Mouse (Mus musculus) stomach, embryonic 15.5 days (tissue): ENCODE data around the gene Thap12. TPM values are rescaled to one million over a fixed set of nuclear protein-coding genes. Genes with fewer than 3 reads are reported as not detected.

Source experiments
- ATAC-seq: fragments of 200-750 bp; cut with Nextera tagmentation; 2 replicates; pipeline ENCODE4 v1.8.0; 2017; ENCODE audit warnings: low read depth, moderate number of reproducible peaks, moderate TSS enrichment; ENCODE audit not compliant: insufficient read depth, low FRiP score
- H3K27ac ChIP-seq: fragments of 300-500 bp; sonication (generic); 2 replicates; pipeline ENCODE4 v1.5.1; 2015; ENCODE audit warnings: mild to moderate bottlenecking, inconsistent platforms
- H3K27me3 ChIP-seq: fragments of 300-500 bp; sonication (generic); replicated peaks from 2 replicates; pipeline ENCODE4 v1.6.1; 2015; ENCODE audit warnings: inconsistent platforms
- H3K36me3 ChIP-seq: fragments of 300-500 bp; sonication (generic); 2 replicates; pipeline ENCODE4 v1.6.1; 2015; ENCODE audit warnings: inconsistent platforms
- H3K4me1 ChIP-seq: fragments of 300-500 bp; sonication (generic); 2 replicates; pipeline ENCODE4 v1.6.1; 2015; ENCODE audit warnings: inconsistent platforms
- H3K4me2 ChIP-seq: fragments of 300-500 bp; sonication (generic); 2 replicates; pipeline ENCODE4 v1.6.1; 2015; ENCODE audit warnings: mild to moderate bottlenecking, inconsistent platforms
- H3K4me3 ChIP-seq: fragments of 300-500 bp; sonication (generic); replicated peaks from 2 replicates; pipeline ENCODE4 v1.5.1; 2015; ENCODE audit warnings: inconsistent platforms
- H3K9ac ChIP-seq: fragments of 300-500 bp; sonication (generic); 2 replicates; pipeline ENCODE4 v1.6.1; 2015; ENCODE audit warnings: inconsistent platforms
- H3K9me3 ChIP-seq: fragments of 300-500 bp; sonication (generic); 2 replicates; pipeline ENCODE4 v1.6.1; 2016; ENCODE audit warnings: inconsistent platforms
- WGBS: fragments of 180-500 bp; shearing (Covaris S2); methylation state at CpG from one replicate; pipeline ENCODE4 v1.1.7; 2015; 5-methylcytosine and 5-hydroxymethylcytosine counted together
- polyA plus RNA-seq: library from polyadenylated mRNA; unstranded; fragments of >200 nt; fragmentation: Nextera tagmentation; extraction: Ambion mirVana; gene quantifications from 2 replicates; pipeline ENCODE4 v1.2.1, GENCODE M21; 2015

Thap12 gene
- polyA plus RNA-seq, 1 experiment from 2014 or later, result 47.2 TPM

- Histone ChIP-seq H3K4me3 (no peak overlapping the region), H3K9me3 (no peaks in the 10 kb centered on the region), H3K36me3 (no peaks in the 10 kb centered on the region), H3K27me3 (no peaks in the 10 kb centered on the region), H3K27ac (no peak overlapping the region), H3K9ac (no peak overlapping the region), H3K4me2 (no peak overlapping the region), H3K4me1 (peaks cover 5% of the 10 kb centered on the region; the same call in 1 of the 2 replicates)
- WGBS, result 76% methylated on average over 2 of the region's 2 CpGs
- ATAC-seq, result no peak
Observed at GRCm38 (mm10) chr7:98677511-98677910, 25.4 kb upstream of the Thap12 start.

DNA sequence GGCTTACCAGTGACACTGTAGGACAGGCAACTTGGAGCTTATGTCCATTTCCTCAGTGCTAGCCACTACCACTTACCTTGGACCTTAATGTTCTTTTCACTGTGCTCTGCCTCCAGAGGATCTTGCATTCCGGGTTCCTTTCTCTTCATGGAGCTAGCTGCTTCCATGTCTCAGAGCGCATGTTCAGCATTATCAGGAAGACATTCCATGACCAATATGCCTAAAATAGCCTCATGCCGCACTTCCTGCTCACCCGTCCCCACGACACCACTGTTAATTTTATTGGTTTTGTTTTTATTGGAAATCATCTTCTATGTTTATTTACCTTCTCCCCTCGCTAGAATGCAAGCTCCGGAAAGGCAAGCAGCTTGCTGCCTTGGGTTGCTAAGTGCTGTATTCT lies 24.5 kb upstream of the Thap12 start:
- WGBS, result 49% methylated on average over 7 of the region's 7 CpGs
- ATAC-seq, result no peak
- no peaks in the 10 kb centered on the region for H3K9me3 ChIP-seq
- no peaks in the 10 kb centered on the region for H3K4me1 ChIP-seq
- H3K4me2 ChIP-seq, result no peak overlapping the region
- no peaks in the 10 kb centered on the region for H3K27me3 ChIP-seq
- no peak overlapping the region for H3K27ac ChIP-seq
- H3K36me3 ChIP-seq, result no peaks in the 10 kb centered on the region
- H3K9ac ChIP-seq, result no peak overlapping the region
- no peak overlapping the region for H3K4me3 ChIP-seq

DNA sequence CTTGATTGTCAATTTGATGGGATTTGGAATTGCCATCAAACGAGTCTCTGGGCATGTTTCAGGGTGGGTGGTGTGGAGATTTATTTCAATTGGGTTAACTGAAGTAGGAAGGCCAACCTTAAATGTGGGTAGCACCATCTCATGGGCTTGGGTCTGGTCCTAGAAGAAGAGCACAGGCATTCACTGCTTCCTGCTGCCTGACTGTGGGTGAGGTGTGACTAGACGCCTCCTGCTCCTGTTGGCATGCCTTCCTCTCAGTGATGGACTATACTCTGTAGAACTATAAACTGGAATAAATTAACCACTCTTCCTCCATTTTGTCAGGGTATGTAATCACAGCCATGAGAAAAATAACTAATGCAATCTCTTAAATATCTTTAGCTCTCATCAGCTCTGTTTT lies 22.2 kb upstream of the Thap12 start:
- no peak for ATAC-seq
- 68% methylated on average over 2 of the region's 2 CpGs for WGBS

DNA sequence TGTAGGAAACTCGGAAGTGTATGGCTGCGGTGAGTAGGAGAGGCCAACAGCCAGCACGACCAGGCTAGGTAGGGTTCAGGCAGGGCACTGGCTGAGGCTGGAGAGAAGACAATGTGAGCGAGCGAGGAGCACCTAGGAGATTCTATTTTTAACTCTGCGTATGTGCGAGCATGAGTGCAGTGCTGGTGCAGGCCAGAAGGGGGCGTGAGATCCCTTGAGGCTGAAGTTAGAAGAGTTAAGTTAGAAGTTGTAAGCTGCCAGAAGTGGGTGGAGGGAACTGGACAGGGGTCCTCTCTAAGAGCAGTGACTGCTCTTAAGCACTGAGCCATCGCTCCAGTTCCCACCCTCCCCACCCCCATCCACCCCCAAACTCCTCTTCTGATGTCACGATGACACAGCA lies 20.1 kb upstream of the Thap12 start:
- Histone ChIP-seq H3K9me3 (no peaks in the 10 kb centered on the region), H3K9ac (no peak overlapping the region), H3K4me3 (no peak overlapping the region), H3K27ac (no peak overlapping the region), H3K36me3 (no peaks in the 10 kb centered on the region), H3K4me2 (no peak overlapping the region), H3K4me1 (0 out of 2 replicates have a peak, but pooled peaks cover 3% of the 10 kb centered on the region), H3K27me3 (no peaks in the 10 kb centered on the region)
- WGBS, result 91% methylated on average over 10 of the region's 10 CpGs
- ATAC-seq, result no peak

More for the DNA sequence above, 22.2 kb upstream of the Thap12 start:
- no peaks in the 10 kb centered on the region for H3K9me3 ChIP-seq
- no peaks in the 10 kb centered on the region for H3K27me3 ChIP-seq
- no peak overlapping the region for H3K4me3 ChIP-seq
- no peaks in the 10 kb centered on the region for H3K36me3 ChIP-seq
- H3K27ac ChIP-seq, result no peak overlapping the region
- no peak overlapping the region for H3K9ac ChIP-seq
- H3K4me2 ChIP-seq, result no peak overlapping the region
- H3K4me1 ChIP-seq, result 0 out of 2 replicates have a peak, but pooled peaks cover 3% of the 10 kb centered on the region

GRCm38 (mm10) chr7:98685895-98686294 lies 17.0 kb upstream of the Thap12 start:
- peak; percentile 78; the same call in 1 of the 2 replicates for ATAC-seq
- no peak overlapping the region for H3K27ac ChIP-seq

DNA sequence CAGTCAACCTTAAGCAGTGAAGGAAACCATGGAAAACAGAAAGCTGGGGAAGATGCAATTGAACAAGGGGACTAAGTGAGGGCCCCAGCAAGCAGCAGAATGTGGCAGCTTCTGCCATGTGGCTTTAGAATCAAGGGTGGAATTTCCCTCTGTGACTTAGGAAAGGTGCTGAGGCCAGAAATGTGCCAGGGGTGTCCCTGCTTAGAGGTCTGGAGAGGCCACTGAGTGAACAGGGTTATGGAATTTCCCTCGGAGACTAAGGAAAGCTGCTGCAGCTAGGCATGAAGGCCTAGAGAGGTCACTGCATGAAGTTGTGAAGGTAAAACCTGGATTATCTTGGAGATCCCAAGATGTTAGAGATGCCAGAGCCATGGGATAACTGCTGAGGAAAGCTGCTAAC lies 12.8 kb upstream of the Thap12 start:
- no peaks in the 10 kb centered on the region for H3K9me3 ChIP-seq
- 0 out of 2 replicates have a peak, but pooled peaks cover 6% of the 10 kb centered on the region for H3K4me1 ChIP-seq
- H3K4me3 ChIP-seq, result no peak overlapping the region
- no peak overlapping the region for H3K4me2 ChIP-seq
- H3K36me3 ChIP-seq, result no peaks in the 10 kb centered on the region
- no peak overlapping the region for H3K27ac ChIP-seq
- WGBS, result 83% methylated on average over 1 of the region's 1 CpGs
- no peaks in the 10 kb centered on the region for H3K27me3 ChIP-seq
- no peak for ATAC-seq
- no peak overlapping the region for H3K9ac ChIP-seq

More at GRCm38 (mm10) chr7:98685895-98686294, 17.0 kb upstream of the Thap12 start:
- no peaks in the 10 kb centered on the region for H3K36me3 ChIP-seq
- H3K4me1 ChIP-seq, result 0 out of 2 replicates have a peak, but pooled peaks cover 3% of the 10 kb centered on the region
- no peak overlapping the region for H3K9ac ChIP-seq
- 29% methylated on average over 13 of the region's 13 CpGs for WGBS
- no peak overlapping the region for H3K4me3 ChIP-seq
- no peaks in the 10 kb centered on the region for H3K27me3 ChIP-seq
- peak overlapping the region; percentile 42 for H3K4me2 ChIP-seq
- no peaks in the 10 kb centered on the region for H3K9me3 ChIP-seq

DNA sequence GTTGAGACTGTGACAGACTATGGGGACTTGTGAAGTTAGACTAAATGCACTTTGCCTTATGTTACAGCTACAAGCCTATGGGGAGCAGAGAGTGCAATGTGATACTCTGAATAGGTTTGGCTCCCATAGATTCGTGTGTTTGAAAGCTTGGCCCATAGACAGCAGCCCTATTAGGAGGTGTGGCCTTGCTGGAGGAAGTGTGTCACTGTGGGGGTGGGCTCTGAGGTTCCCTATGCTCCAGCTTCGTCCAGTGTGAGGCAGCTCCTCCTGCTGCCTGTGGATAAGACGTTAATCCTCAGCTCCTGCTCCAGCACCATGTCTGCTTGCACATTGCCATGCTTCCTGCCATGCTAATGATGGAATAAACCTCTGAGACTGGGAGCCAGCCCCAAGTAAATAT lies 12.1 kb upstream of the Thap12 start:
- no peaks in the 10 kb centered on the region for H3K36me3 ChIP-seq
- no peaks in the 10 kb centered on the region for H3K9me3 ChIP-seq
- H3K4me1 ChIP-seq, result 0 out of 2 replicates have a peak, but pooled peaks cover 3% of the 10 kb centered on the region
- ATAC-seq, result no peak
- H3K9ac ChIP-seq, result no peak overlapping the region
- no peak overlapping the region for H3K27ac ChIP-seq
- H3K4me3 ChIP-seq, result no peak overlapping the region
- H3K27me3 ChIP-seq, result no peaks in the 10 kb centered on the region
- no peak overlapping the region for H3K4me2 ChIP-seq
- 11% methylated on average over 3 of the region's 3 CpGs for WGBS

DNA sequence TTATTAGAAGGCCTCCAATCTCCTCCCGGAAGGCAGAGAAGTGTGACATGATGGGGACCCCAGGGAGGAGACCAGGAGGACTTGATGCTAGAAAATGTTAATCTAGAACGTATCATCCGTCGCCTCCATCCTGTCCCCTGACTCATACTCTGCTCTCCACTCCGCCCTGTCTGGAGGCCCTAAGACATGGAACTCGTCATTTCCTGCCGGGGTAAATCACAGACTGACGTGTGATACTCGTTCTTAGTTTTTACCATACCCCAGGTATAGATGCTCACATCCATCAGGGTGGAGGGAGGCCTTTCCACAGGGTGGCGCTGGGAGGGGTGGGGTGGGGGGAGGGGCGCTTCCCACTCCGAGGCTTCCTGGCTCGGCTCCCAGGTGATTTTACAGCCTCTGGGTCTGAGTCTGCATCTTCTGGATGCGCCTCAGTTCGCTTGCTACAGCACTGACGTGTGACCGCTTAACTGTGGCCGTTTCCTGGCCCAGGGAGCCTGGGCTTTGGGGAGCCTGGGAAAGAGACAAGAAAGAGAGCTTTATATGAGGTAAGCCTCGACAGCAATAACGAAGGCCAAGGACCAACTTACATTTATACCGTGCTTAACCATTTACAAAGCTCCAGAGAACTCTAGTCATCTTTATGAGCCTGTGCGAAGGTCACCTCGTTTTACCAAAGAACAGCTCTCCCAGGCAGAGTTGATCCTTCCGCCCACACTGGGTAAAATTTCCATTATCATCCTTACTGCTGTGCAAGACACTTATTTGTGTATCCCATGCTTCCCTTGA lies 9.9 kb upstream of the Thap12 start:
- no peak overlapping the region for H3K27ac ChIP-seq
- no peak; the same call in 1 of the 2 replicates for ATAC-seq

DNA sequence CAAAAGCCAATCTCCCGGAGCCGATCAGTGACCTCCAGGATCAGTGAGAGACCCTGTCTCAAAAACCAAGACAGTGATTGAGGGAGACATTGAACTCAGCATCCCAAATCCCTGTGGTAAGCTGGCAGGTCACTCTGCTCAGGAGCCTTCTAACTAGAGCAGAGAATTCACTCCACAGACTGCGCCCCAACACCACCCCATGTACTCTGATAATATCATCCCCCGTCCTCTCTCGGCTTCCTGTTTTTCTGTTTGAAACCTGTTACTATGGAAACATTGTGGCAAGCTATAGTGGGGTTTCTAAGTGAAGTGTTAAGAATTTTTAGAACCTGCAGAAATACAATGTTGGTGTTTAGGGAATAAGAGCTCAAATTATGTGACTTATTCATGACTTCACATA lies 8.9 kb upstream of the Thap12 start:
- Histone ChIP-seq H3K9me3 (no peaks in the 10 kb centered on the region), H3K4me2 (no peak overlapping the region), H3K4me3 (no peak overlapping the region), H3K27me3 (no peaks in the 10 kb centered on the region), H3K36me3 (no peaks in the 10 kb centered on the region), H3K27ac (no peak overlapping the region), H3K9ac (no peak overlapping the region), H3K4me1 (0 out of 2 replicates have a peak, but pooled peaks cover 3% of the 10 kb centered on the region)
- WGBS, result 63% methylated on average over 5 of the region's 5 CpGs
- no peak for ATAC-seq

More for the DNA sequence above, 9.9 kb upstream of the Thap12 start:
- WGBS, result 37% methylated on average over 24 of the region's 24 CpGs
- Histone ChIP-seq H3K27me3 (no peaks in the 10 kb centered on the region), H3K4me2 (peak overlapping the region; percentile 21), H3K9me3 (no peaks in the 10 kb centered on the region), H3K4me3 (no peak overlapping the region), H3K9ac (no peak overlapping the region), H3K4me1 (0 out of 2 replicates have a peak, but pooled peaks cover 3% of the 10 kb centered on the region), H3K36me3 (no peaks in the 10 kb centered on the region)

GRCm38 (mm10) chr7:98697496-98697895 lies 5.4 kb upstream of the Thap12 start:
- H3K27ac ChIP-seq, result no peak overlapping the region
- H3K4me3 ChIP-seq, result no peak overlapping the region
- no peak overlapping the region for H3K9ac ChIP-seq
- H3K36me3 ChIP-seq, result no peaks in the 10 kb centered on the region
- peaks cover 7% of the 10 kb centered on the region; the same call in 1 of the 2 replicates for H3K4me1 ChIP-seq
- H3K9me3 ChIP-seq, result no peaks in the 10 kb centered on the region
- no peaks in the 10 kb centered on the region for H3K27me3 ChIP-seq
- WGBS, result 12% methylated on average over 2 of the region's 2 CpGs
- H3K4me2 ChIP-seq, result no peak overlapping the region
- ATAC-seq, result no peak

GRCm38 (mm10) chr7:98698041-98698440 lies 4.9 kb upstream of the Thap12 start:
- WGBS, result 70% methylated on average over 5 of the region's 5 CpGs
- Histone ChIP-seq H3K9ac (no peak overlapping the region), H3K4me3 (no peak overlapping the region), H3K9me3 (no peaks in the 10 kb centered on the region), H3K4me2 (no peak overlapping the region), H3K27ac (no peak overlapping the region), H3K27me3 (no peaks in the 10 kb centered on the region), H3K36me3 (no peaks in the 10 kb centered on the region), H3K4me1 (peaks cover 6% of the 10 kb centered on the region; the same call in 1 of the 2 replicates)
- no peak for ATAC-seq

- H3K4me3 ChIP-seq, result no peak overlapping the region
- no peaks in the 10 kb centered on the region for H3K9me3 ChIP-seq
- peaks cover 4% of the 10 kb centered on the region; the same call in 1 of the 2 replicates for H3K4me1 ChIP-seq
- 88% methylated on average over 4 of the region's 4 CpGs for WGBS
- H3K4me2 ChIP-seq, result no peak overlapping the region
- ATAC-seq, result no peak
- H3K27me3 ChIP-seq, result no peaks in the 10 kb centered on the region
- H3K9ac ChIP-seq, result no peak overlapping the region
- H3K36me3 ChIP-seq, result no peaks in the 10 kb centered on the region
- H3K27ac ChIP-seq, result no peak overlapping the region
Observed at GRCm38 (mm10) chr7:98698590-98698989, 4.3 kb upstream of the Thap12 start.
